Mouse (Mus musculus): ENCODE results near the gene Fanca.

- TF ChIP-seq CTCF (IDR thresholded peaks at IDR 0.05; ENCODE audit: low read depth) (no peak), EP300 (IDR thresholded peaks at IDR 0.05; ENCODE audit: low read depth) (no peak)
These were observed 23.0 kb upstream of the Fanca start for GRCm38 (mm10) chr8:123341040-123342015.

Data from liver, embryonic 14.5 days (tissue).